11 mouse cellular contexts compared by ENCODE assay signal in genomic region chr11:70671333-70672047, GRCm38 (mm10). TPM values are rescaled to one million over a fixed set of nuclear protein-coding genes. Genes with fewer than 3 reads are reported as not detected.
DNase-seq lines count a peak whose midpoint lies in the region; ATAC-seq and TF ChIP-seq lines count a peak whose summit lies in the region.
"Had no signal": no experiment of that assay in that cellular context is flagged by ENCODE, and none has a peak within 500 bp of the region (broad histone marks: within the 10 kb centered on the region; RNA-seq: fewer than 3 reads in every experiment).

No protein-coding gene starts in this region.

- ATAC-seq in kidney, embryonic 14.5 days (ENCODE audit: low FRiP score, low TSS enrichment), result no peak
- ATAC-seq in megakaryocyte-erythroid progenitor cell, adult 5-6 weeks (replicated peaks; ENCODE audit: low FRiP score, low TSS enrichment, poor library complexity, severe bottlenecking), result no peak
- ATAC-seq: activated CD4-positive, CD25-positive, alpha-beta regulatory T cell, adult 4 months; lung, postnatal 0 days had no signal

- 0 out of 2 replicates have a peak overlapping the region, but pooled peaks have one; percentile 62 for H3K9ac ChIP-seq in kidney, embryonic 14.5 days (ENCODE audit: low read depth, low read length)

- no peak overlapping the region for H3K4me3 ChIP-seq in kidney, embryonic 14.5 days (ENCODE audit: low read length)
- H3K4me3 ChIP-seq in kidney, adult 2 months (ENCODE audit: insufficient read depth, low read depth, low read length), result no peak overlapping the region
- no peak overlapping the region for H3K4me3 ChIP-seq in bone marrow macrophage, adult 2 months (ENCODE audit: insufficient read depth, low read length)
- no peak overlapping the region for H3K4me3 ChIP-seq in macrophage (ENCODE audit: inconsistent target)

- no peak overlapping the region for H3K4me2 ChIP-seq in kidney, embryonic 14.5 days (replicated peaks; ENCODE audit: low read depth, low read length)

- no peak for TF ChIP-seq POLR2A in kidney, adult 2 months (IDR thresholded peaks at IDR 0.05; ENCODE audit: low read depth, low read length)
- no peak for TF ChIP-seq POLR2A in bone marrow macrophage, adult 2 months (IDR thresholded peaks at IDR 0.05; ENCODE audit: borderline replicate concordance, low read depth, low read length)

- H3K36me3 ChIP-seq in kidney, embryonic 14.5 days (ENCODE audit: control insufficient read depth, insufficient read depth, low read length), result peaks cover 30% of the 10 kb centered on the region
- H3K36me3 ChIP-seq in kidney, adult 2 months (ENCODE audit: control insufficient read depth, insufficient read depth, low read length), result no peaks in the 10 kb centered on the region; the same call in 1 of the 2 replicates
- H3K36me3 ChIP-seq in macrophage (ENCODE audit: inconsistent target), result peaks cover 21% of the 10 kb centered on the region

- DNase-seq in adrenal gland, postnatal 14 days, result peak; percentile 52
- no peak for DNase-seq in adrenal gland, adult 18-20 months (ENCODE audit: low spot score in 2 of 2)
- no peak for DNase-seq in kidney, adult 2 months
- no peak for DNase-seq in left cerebral cortex, adult 18-20 months (ENCODE audit: low spot score in 2 of 2)
- DNase-seq: right cerebral cortex, postnatal 25 days had no signal

- H3K27me3 ChIP-seq in kidney, embryonic 14.5 days (ENCODE audit: control insufficient read depth, insufficient read depth, low read length), result no peaks in the 10 kb centered on the region
- no peaks in the 10 kb centered on the region for H3K27me3 ChIP-seq in kidney, adult 2 months (replicated peaks; ENCODE audit: control insufficient read depth, insufficient read depth, low read length)

- H3K79me2 ChIP-seq in macrophage (ENCODE audit: inconsistent target), result peaks cover 4% of the 10 kb centered on the region; the same call in 1 of the 2 replicates

- H3K9me3 ChIP-seq in kidney, embryonic 14.5 days (ENCODE audit: control insufficient read depth, low read length), result no peaks in the 10 kb centered on the region

- TF ChIP-seq CTCF in kidney, adult 2 months (conservative IDR thresholded peaks at IDR 0.05; ENCODE audit: insufficient read depth, insufficient read length, low read depth, low read length), result no peak
- no peak for TF ChIP-seq CTCF in bone marrow macrophage, adult 2 months (IDR thresholded peaks at IDR 0.05; ENCODE audit: low read depth, low read length)

- H3K27ac ChIP-seq in kidney, embryonic 14.5 days (ENCODE audit: low read depth, low read length), result no peak overlapping the region
- no peak overlapping the region for H3K27ac ChIP-seq in kidney, adult 2 months (ENCODE audit: insufficient read depth, low read depth, low read length)
- peak overlapping the region; percentile 54 for H3K27ac ChIP-seq in bone marrow macrophage, adult 2 months (ENCODE audit: insufficient read depth, low read depth, low read length)
- peak overlapping the region; percentile 27 for H3K27ac ChIP-seq in macrophage

- H3K4me1 ChIP-seq in kidney, embryonic 14.5 days (ENCODE audit: control insufficient read depth, insufficient read depth, low read length), result peaks cover 15% of the 10 kb centered on the region
- H3K4me1 ChIP-seq in kidney, adult 2 months (ENCODE audit: control insufficient read depth, insufficient read depth, low read length), result peaks cover 8% of the 10 kb centered on the region; the same call in 1 of the 2 replicates
- peaks cover 35% of the 10 kb centered on the region for H3K4me1 ChIP-seq in bone marrow macrophage, adult 2 months (ENCODE audit: control insufficient read depth, insufficient read depth, low read length)

- 89% methylated on average over 16 of the region's 16 CpGs for WGBS in kidney, embryonic 14.5 days
- WGBS in kidney, adult 2 months, result 70% methylated on average over 16 of the region's 16 CpGs
- 87% methylated on average over 16 of the region's 16 CpGs for WGBS in macrophage (ENCODE audit: missing documents)

RNA-seq across cellular contexts. Expression of gene Spag7, which starts 2.3 kb away (rescaled TPM):
- total RNA-seq in adrenal gland, postnatal 14 days (2021), result 72.5 and 77.1 TPM in 2 replicates
- total RNA-seq in adrenal gland, adult 18-20 months (2021), result 10 to 100 TPM; 70.4 to 91.3 TPM
- 177 and 230 TPM in 2 replicates for polyA plus RNA-seq in kidney, embryonic 14.5 days (2014; fragmentation: Nextera tagmentation; extraction: Ambion mirVana)
- polyA plus RNA-seq in kidney, adult 2 months (2012; rRNA removed), result 44.6 and 59.8 TPM in 2 replicates
- 86.8 and 101 TPM in 2 replicates for polyA plus RNA-seq in bone marrow macrophage, adult 2 months (2012; ENCODE audit: insufficient read depth, insufficient read length, missing spikeins)
- 10 to 100 TPM; 17.1 to 67.8 (median 46.7) TPM for total RNA-seq in macrophage (2018; cell fraction: chromatin; rRNA removed)
- 10 to 100 TPM; 38.5 to 72.4 (median 53.2) TPM for total RNA-seq in macrophage (2018; cell fraction: cytosol; rRNA removed)
- 10 to 100 TPM; 21.5 to 47.9 (median 32.1) TPM for total RNA-seq in macrophage (2018; cell fraction: nucleus; rRNA removed)
- polyA plus RNA-seq in macrophage (2018), result 72.0 to 176 TPM (median 83.0 TPM) in 3 replicates
- 61.3 and 88.7 TPM in 2 replicates for total RNA-seq in megakaryocyte-erythroid progenitor cell, adult 5-6 weeks (2014; fragmentation: Nextera tagmentation)
- 59.9 and 60.5 TPM in 2 replicates for total RNA-seq in megakaryocyte-erythroid progenitor cell, adult 5-6 weeks (2017)
- total RNA-seq in left cerebral cortex, adult 18-20 months (2021), result 10 to 100 TPM; 47.5 to 52.8 TPM

RNA-seq across cellular contexts. Expression of gene Eno3, which starts 14.5 kb away (rescaled TPM):
- total RNA-seq in adrenal gland, postnatal 14 days (2021), result 14.9 and 21.4 TPM in 2 replicates
- 10 to 100 TPM; 29.0 to 44.2 TPM for total RNA-seq in adrenal gland, adult 18-20 months (2021)
- 22.4 and 26.8 TPM in 2 replicates for polyA plus RNA-seq in kidney, embryonic 14.5 days (2014; fragmentation: Nextera tagmentation; extraction: Ambion mirVana)
- 9.2 and 30.9 TPM in 2 replicates for polyA plus RNA-seq in kidney, adult 2 months (2012; rRNA removed)
- polyA plus RNA-seq in bone marrow macrophage, adult 2 months (2012; ENCODE audit: insufficient read depth, insufficient read length, missing spikeins), result 4.7 and 7.4 TPM in 2 replicates
- total RNA-seq in macrophage (2018; cell fraction: chromatin; rRNA removed), result 10 to 100 TPM in 19 of 26 experiments, 1 to 10 TPM in 7; 3.6 to 24.3 (median 14.3) TPM
- 1 to 10 TPM; 2.5 to 4.6 (median 3.9) TPM for total RNA-seq in macrophage (2018; cell fraction: cytosol; rRNA removed)
- 10 to 100 TPM in 6 of 26 experiments, 1 to 10 TPM in 20; 3.0 to 16.2 (median 7.7) TPM for total RNA-seq in macrophage (2018; cell fraction: nucleus; rRNA removed)
- polyA plus RNA-seq in macrophage (2018), result 3.0 to 5.4 TPM (median 4.8 TPM) in 3 replicates
- total RNA-seq in megakaryocyte-erythroid progenitor cell, adult 5-6 weeks (2014; fragmentation: Nextera tagmentation), result 16.7 and 33.7 TPM in 2 replicates
- 8.4 and 16.5 TPM in 2 replicates for total RNA-seq in megakaryocyte-erythroid progenitor cell, adult 5-6 weeks (2017)
- total RNA-seq in left cerebral cortex, adult 18-20 months (2021), result 1 to 10 TPM; 7.3 to 8.8 TPM

RNA-seq across cellular contexts. Expression of gene Camta2, which starts 16.4 kb away (rescaled TPM):
- 38.8 and 41.8 TPM in 2 replicates for total RNA-seq in adrenal gland, postnatal 14 days (2021)
- 10 to 100 TPM; 43.7 to 54.7 TPM for total RNA-seq in adrenal gland, adult 18-20 months (2021)
- polyA plus RNA-seq in kidney, embryonic 14.5 days (2014; fragmentation: Nextera tagmentation; extraction: Ambion mirVana), result 10.8 and 16.1 TPM in 2 replicates
- polyA plus RNA-seq in kidney, adult 2 months (2012; rRNA removed), result 23.6 and 28.7 TPM in 2 replicates
- polyA plus RNA-seq in bone marrow macrophage, adult 2 months (2012; ENCODE audit: insufficient read depth, insufficient read length, missing spikeins), result 71.4 and 84.6 TPM in 2 replicates
- 100 to 1,000 TPM; 124 to 580 (median 347) TPM for total RNA-seq in macrophage (2018; cell fraction: chromatin; rRNA removed)
- 10 to 100 TPM; 40.2 to 91.1 (median 66.6) TPM for total RNA-seq in macrophage (2018; cell fraction: cytosol; rRNA removed)
- 100 to 1,000 TPM; 107 to 336 (median 211) TPM for total RNA-seq in macrophage (2018; cell fraction: nucleus; rRNA removed)
- 35.3 to 53.1 TPM (median 41.4 TPM) in 3 replicates for polyA plus RNA-seq in macrophage (2018)
- 14.6 and 17.4 TPM in 2 replicates for total RNA-seq in megakaryocyte-erythroid progenitor cell, adult 5-6 weeks (2014; fragmentation: Nextera tagmentation)
- total RNA-seq in megakaryocyte-erythroid progenitor cell, adult 5-6 weeks (2017), result 0.91 and 7.1 TPM in 2 replicates
- 100 to 1,000 TPM; 217 to 224 TPM for total RNA-seq in left cerebral cortex, adult 18-20 months (2021)

RNA-seq across cellular contexts. Expression of gene Pfn1, which starts 17.0 kb away (rescaled TPM):
- 807 and 918 TPM in 2 replicates for total RNA-seq in adrenal gland, postnatal 14 days (2021)
- 100 to 1,000 TPM; 619 to 923 TPM for total RNA-seq in adrenal gland, adult 18-20 months (2021)
- polyA plus RNA-seq in kidney, embryonic 14.5 days (2014; fragmentation: Nextera tagmentation; extraction: Ambion mirVana), result 1,900 and 2,186 TPM in 2 replicates
- polyA plus RNA-seq in kidney, adult 2 months (2012; rRNA removed), result 686 and 750 TPM in 2 replicates
- 1,781 and 1,801 TPM in 2 replicates for polyA plus RNA-seq in bone marrow macrophage, adult 2 months (2012; ENCODE audit: insufficient read depth, insufficient read length, missing spikeins)
- 100 to 1,000 TPM; 113 to 507 (median 279) TPM for total RNA-seq in macrophage (2018; cell fraction: chromatin; rRNA removed)
- total RNA-seq in macrophage (2018; cell fraction: cytosol; rRNA removed), result 1,000 to 10,000 TPM; 1,533 to 2,376 (median 1,898) TPM
- 1,000 to 10,000 TPM in 1 of 26 experiments, 100 to 1,000 TPM in 25; 314 to 1,343 (median 755) TPM for total RNA-seq in macrophage (2018; cell fraction: nucleus; rRNA removed)
- polyA plus RNA-seq in macrophage (2018), result 1,563 to 2,873 TPM (median 2,872 TPM) in 3 replicates
- total RNA-seq in megakaryocyte-erythroid progenitor cell, adult 5-6 weeks (2014; fragmentation: Nextera tagmentation), result 1,236 and 1,373 TPM in 2 replicates
- 377 and 675 TPM in 2 replicates for total RNA-seq in megakaryocyte-erythroid progenitor cell, adult 5-6 weeks (2017)
- 100 to 1,000 TPM; 224 to 231 TPM for total RNA-seq in left cerebral cortex, adult 18-20 months (2021)

RNA-seq across cellular contexts. Expression of gene Slc25a11, which starts 24.2 kb away (rescaled TPM):
- 175 and 184 TPM in 2 replicates for total RNA-seq in adrenal gland, postnatal 14 days (2021)
- 100 to 1,000 TPM; 131 to 138 TPM for total RNA-seq in adrenal gland, adult 18-20 months (2021)
- polyA plus RNA-seq in kidney, embryonic 14.5 days (2014; fragmentation: Nextera tagmentation; extraction: Ambion mirVana), result 153 and 171 TPM in 2 replicates
- 281 and 284 TPM in 2 replicates for polyA plus RNA-seq in kidney, adult 2 months (2012; rRNA removed)
- 99.9 and 110 TPM in 2 replicates for polyA plus RNA-seq in bone marrow macrophage, adult 2 months (2012; ENCODE audit: insufficient read depth, insufficient read length, missing spikeins)
- total RNA-seq in macrophage (2018; cell fraction: chromatin; rRNA removed), result 10 to 100 TPM; 17.7 to 93.2 (median 47.9) TPM
- 100 to 1,000 TPM in 20 of 26 experiments, 10 to 100 TPM in 6; 79.4 to 138 (median 112) TPM for total RNA-seq in macrophage (2018; cell fraction: cytosol; rRNA removed)
- 100 to 1,000 TPM in 1 of 26 experiments, 10 to 100 TPM in 25; 31.5 to 107 (median 56.9) TPM for total RNA-seq in macrophage (2018; cell fraction: nucleus; rRNA removed)
- polyA plus RNA-seq in macrophage (2018), result 53.0 to 112 TPM (median 103 TPM) in 3 replicates
- total RNA-seq in megakaryocyte-erythroid progenitor cell, adult 5-6 weeks (2014; fragmentation: Nextera tagmentation), result 62.3 and 63.1 TPM in 2 replicates
- total RNA-seq in megakaryocyte-erythroid progenitor cell, adult 5-6 weeks (2017), result 33.1 and 36.2 TPM in 2 replicates
- 100 to 1,000 TPM; 120 to 124 TPM for total RNA-seq in left cerebral cortex, adult 18-20 months (2021)

Comparison
In these comparisons a context has a peak if more than half of its experiments do, and no peak if none do; other contexts are left out.
1. H3K27ac ChIP-seq: peak in bone marrow macrophage, adult 2 months (single experiment) and macrophage (single experiment); none in kidney, embryonic 14.5 days (single experiment) and kidney, adult 2 months (single experiment).